Mouse (Mus musculus) cortical plate, adult 2 months (tissue): ENCODE data around the gene Phactr1.

ENCODE experiments used
- CTCF ChIP-seq: fragments of 200-500 bp; IDR thresholded peaks from 2 replicates; pipeline ENCODE4 v1.5.1; 2011; ENCODE audit warnings: mild to moderate bottlenecking, control low read depth, low read length; ENCODE audit not compliant: insufficient read depth; ENCODE audit errors: extremely low read depth
- POLR2A ChIP-seq: fragments of 200-500 bp; IDR thresholded peaks from 2 replicates; pipeline ENCODE4 v1.6.1; 2011; ENCODE audit warnings: mild to moderate bottlenecking, low read length, control low read depth; ENCODE audit not compliant: insufficient read depth; ENCODE audit errors: extremely low read depth

DNA sequence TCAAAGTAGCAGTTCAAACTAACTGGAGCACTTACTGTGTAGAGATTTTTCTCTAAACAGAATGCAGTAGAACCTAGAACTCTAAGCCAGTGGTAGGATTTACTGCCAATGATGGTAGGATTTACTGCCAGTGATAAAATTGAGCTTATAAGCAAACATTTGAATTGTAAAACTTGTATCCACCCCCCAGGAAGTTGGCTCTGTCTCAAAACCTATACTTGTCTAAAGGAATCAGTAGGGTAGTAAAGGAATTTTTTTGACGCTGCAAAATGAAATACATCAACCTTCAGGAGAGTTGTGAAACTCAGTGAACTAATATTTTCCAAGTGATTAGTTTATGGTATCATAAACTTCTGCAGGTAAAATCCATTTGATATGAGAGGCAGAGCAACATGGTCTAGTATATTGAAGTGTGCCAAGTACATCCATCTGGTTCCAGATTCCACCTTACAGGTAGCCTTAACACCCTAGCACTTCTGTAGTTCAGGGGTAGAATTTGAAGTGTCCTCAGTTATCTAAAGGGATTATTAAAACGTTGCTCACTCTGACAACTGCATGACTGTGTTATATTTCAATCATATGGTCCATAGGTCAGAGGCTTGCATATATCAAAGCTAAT lies 310.2 kb downstream of the Phactr1 start:
- TF ChIP-seq POLR2A, result no peak
- no peak for TF ChIP-seq CTCF
